Mouse (Mus musculus) embryonic fibroblast, embryonic 13.5 days (primary cell): ENCODE measurements around the gene Tmem132b.

Source experiments
- CTCF ChIP-seq: IDR thresholded peaks from 2 replicates; pipeline ENCODE4 v1.5.1; 2011; ENCODE audit warnings: mild to moderate bottlenecking, control low read depth, low read length, moderate library complexity, borderline replicate concordance; ENCODE audit not compliant: insufficient read depth
- POLR2A ChIP-seq: IDR thresholded peaks from 2 replicates; pipeline ENCODE4 v1.6.1; 2011; ENCODE audit warnings: low read depth, mild to moderate bottlenecking, control low read depth, low read length, moderate library complexity

- TF ChIP-seq CTCF, result no peak
- no peak for TF ChIP-seq POLR2A
Observed at GRCm38 (mm10) chr5:125493093-125493423, 38.5 kb upstream of the Tmem132b start.
